7 mouse cellular contexts compared by ENCODE assay signal in genomic region chr14:50903973-50904827, GRCm38 (mm10). TPM values are rescaled to one million over a fixed set of nuclear protein-coding genes. Genes with fewer than 3 reads are reported as not detected.
DNase-seq lines count a peak whose midpoint lies in the region; ATAC-seq and TF ChIP-seq lines count a peak whose summit lies in the region.

No protein-coding gene starts in this region.

- no peak overlapping the region for H3K27ac ChIP-seq in ES-E14 (ENCODE audit: insufficient read depth, low read depth, low read length, poor library complexity, severe bottlenecking)
- H3K27ac ChIP-seq in heart, postnatal 0 days (ENCODE audit: low read depth), result no peak overlapping the region
- H3K27ac ChIP-seq in limb, embryonic 10.5 days, result peak overlapping the region; percentile 66; the same call in 1 of the 2 replicates
- peak overlapping the region; percentile 77 for H3K27ac ChIP-seq in midbrain, embryonic 10.5 days (replicated peaks)

- H3K9me3 ChIP-seq in ES-E14 (ENCODE audit: control insufficient read depth, insufficient read depth, low read depth, low read length), result no peaks in the 10 kb centered on the region
- H3K9me3 ChIP-seq in heart, postnatal 0 days (replicated peaks; ENCODE audit: control insufficient read depth, low read length), result no peaks in the 10 kb centered on the region
- no peaks in the 10 kb centered on the region for H3K9me3 ChIP-seq in limb, embryonic 10.5 days (replicated peaks)
- no peaks in the 10 kb centered on the region for H3K9me3 ChIP-seq in midbrain, embryonic 10.5 days (replicated peaks)

- TF ChIP-seq CTCF in heart, postnatal 0 days (IDR thresholded peaks at IDR 0.05; ENCODE audit: low read depth), result peak; percentile 38

- no peaks in the 10 kb centered on the region for H3K4me1 ChIP-seq in ES-E14 (ENCODE audit: control insufficient read depth in 2 of 2, insufficient read depth in 2 of 2, low read length in 2 of 2, poor library complexity in 1 of 2)
- H3K4me1 ChIP-seq in heart, postnatal 0 days (ENCODE audit: control insufficient read depth, insufficient read depth), result peaks cover 9% of the 10 kb centered on the region
- peaks cover 8% of the 10 kb centered on the region for H3K4me1 ChIP-seq in limb, embryonic 10.5 days
- peaks cover 9% of the 10 kb centered on the region for H3K4me1 ChIP-seq in midbrain, embryonic 10.5 days

- H3K27me3 ChIP-seq in heart, postnatal 0 days (ENCODE audit: control insufficient read depth, insufficient read depth, low read length), result no peaks in the 10 kb centered on the region
- H3K27me3 ChIP-seq in limb, embryonic 10.5 days (ENCODE audit: low read depth, poor library complexity, severe bottlenecking), result no peaks in the 10 kb centered on the region
- H3K27me3 ChIP-seq in midbrain, embryonic 10.5 days (ENCODE audit: low read depth, poor library complexity, severe bottlenecking), result no peaks in the 10 kb centered on the region

- H3K9ac ChIP-seq in ES-E14 (ENCODE audit: insufficient read depth, low read depth, low read length, poor library complexity, severe bottlenecking), result peak overlapping the region; percentile 60
- peak overlapping the region; percentile 18; the same call in 1 of the 2 replicates for H3K9ac ChIP-seq in heart, postnatal 0 days (replicated peaks; ENCODE audit: low read depth, low read length)

- peak overlapping the region; percentile 50 to 65 for H3K4me3 ChIP-seq in ES-E14 (ENCODE audit: insufficient read depth in 1 of 2, low read depth in 1 of 2, low read length in 2 of 2, poor library complexity in 1 of 2, severe bottlenecking in 1 of 2)
- peak overlapping the region; percentile 39 for H3K4me3 ChIP-seq in heart, postnatal 0 days (ENCODE audit: low read depth, low read length)
- H3K4me3 ChIP-seq in limb, embryonic 10.5 days, result peak overlapping the region; percentile 53
- peak overlapping the region; percentile 60 for H3K4me3 ChIP-seq in midbrain, embryonic 10.5 days

- no peak for TF ChIP-seq EP300 in heart, postnatal 0 days (IDR thresholded peaks at IDR 0.05; ENCODE audit: low read depth)

- H3K4me2 ChIP-seq in heart, postnatal 0 days (ENCODE audit: low read depth, low read length), result peak overlapping the region; percentile 63

- 5% methylated on average over 26 of the region's 26 CpGs for whole genome bisulfite sequencing in heart, postnatal 0 days
- WGBS in limb, embryonic 10.5 days, result 4% methylated on average over 26 of the region's 26 CpGs
- WGBS in midbrain, embryonic 10.5 days, result 2% methylated on average over 26 of the region's 26 CpGs

- DNase-seq in ES-E14 (ENCODE audit: low read depth, low spot score) (no peak), ZHBTc4 (ENCODE audit: low read depth, low spot score) (peak; percentile 38)
- DNase-seq in embryo, embryonic 9.5 days (ENCODE audit: extremely low spot score), result peak; percentile 74
- peak; percentile 48 for DNase-seq in heart, postnatal 0 days (ENCODE audit: low spot score)
- DNase-seq in limb, embryonic 10.5 days (ENCODE audit: low spot score), result peak; percentile 66
- peak; percentile 67 for DNase-seq in midbrain, embryonic 10.5 days (ENCODE audit: low spot score)

- peak; percentile 85 for ATAC-seq in heart, postnatal 0 days (ENCODE audit: insufficient read depth, low read depth)
- ATAC-seq in inflammation-experienced regulatory T-cells, adult 6 months, result no peak

- in situ Hi-C loops in ES-E14 (cut with MboI; ENCODE audit: low sequenced_read_pairs in 2 of 2, unreplicated experiment in 2 of 2), result no loop called here

- H3K36me3 ChIP-seq in ES-E14 (ENCODE audit: control insufficient read depth, insufficient read depth, low read length, poor library complexity, severe bottlenecking), result no peaks in the 10 kb centered on the region; the same call in 1 of the 2 replicates
- no peaks in the 10 kb centered on the region for H3K36me3 ChIP-seq in heart, postnatal 0 days (replicated peaks; ENCODE audit: control insufficient read depth, insufficient read depth, low read length)
- H3K36me3 ChIP-seq in limb, embryonic 10.5 days, result no peaks in the 10 kb centered on the region
- H3K36me3 ChIP-seq in midbrain, embryonic 10.5 days, result no peaks in the 10 kb centered on the region

TF ChIP-seq in ES-E14, 5 proteins besides CTCF, POLR2A, EP300 and RAD21:
- no peak for TF ChIP-seq CHD2 (IDR thresholded peaks at IDR 0.05; ENCODE audit: low read depth, low read length)
- TF ChIP-seq ZNF384 (IDR thresholded peaks at IDR 0.05; ENCODE audit: low read depth, low read length), result no peak
- TF ChIP-seq ZC3H11A (IDR thresholded peaks at IDR 0.05; ENCODE audit: borderline replicate concordance, low read depth, low read length), result no peak
- TF ChIP-seq HCFC1 (IDR thresholded peaks at IDR 0.05; ENCODE audit: borderline replicate concordance, insufficient read depth, low read length), result no peak
- TF ChIP-seq MAFK (IDR thresholded peaks at IDR 0.05; ENCODE audit: insufficient read depth, low read depth, low read length), result no peak

RNA-seq across cellular contexts. Expression of gene Klhl33, which starts 6.9 kb away (rescaled TPM):
- 0.09 and 0.32 TPM in 2 replicates for total RNA-seq in ES-E14 (2012; rRNA removed)
- total RNA-seq in heart, postnatal 0 days (2014; rRNA removed; ENCODE audit: low replicate concordance), result not detected in 2 replicates
- polyA plus RNA-seq in heart, postnatal 0 days (2015; fragmentation: Nextera tagmentation; extraction: Ambion mirVana), result 0.85 and 1.4 TPM in 2 replicates
- polyA plus RNA-seq in limb, embryonic 10.5 days (2016; fragmentation: Nextera tagmentation; extraction: Ambion mirVana), result 0.06 and 0.10 TPM in 2 replicates
- 0.12 and 0.14 TPM in 2 replicates for polyA plus RNA-seq in midbrain, embryonic 10.5 days (2016; fragmentation: Nextera tagmentation; extraction: Ambion mirVana)
- polyA plus RNA-seq in inflammation-experienced regulatory T-cells, adult 6 months (2017; shearing (Covaris generic)), result under 1 TPM in 2 of 3 experiments, not detected in 1; 0.09 to 0.13 TPM

RNA-seq across cellular contexts. Expression of gene Osgep, which starts 20.5 kb away (rescaled TPM):
- 19.1 and 34.9 TPM in 2 replicates for total RNA-seq in ES-E14 (2012; rRNA removed)
- total RNA-seq in heart, postnatal 0 days (2014; rRNA removed; ENCODE audit: low replicate concordance), result 81.8 and 106 TPM in 2 replicates
- 93.3 and 96.6 TPM in 2 replicates for polyA plus RNA-seq in heart, postnatal 0 days (2015; fragmentation: Nextera tagmentation; extraction: Ambion mirVana)
- polyA plus RNA-seq in limb, embryonic 10.5 days (2016; fragmentation: Nextera tagmentation; extraction: Ambion mirVana), result 179 and 201 TPM in 2 replicates
- polyA plus RNA-seq in midbrain, embryonic 10.5 days (2016; fragmentation: Nextera tagmentation; extraction: Ambion mirVana), result 192 TPM in 2 replicates
- polyA plus RNA-seq in inflammation-experienced regulatory T-cells, adult 6 months (2017; shearing (Covaris generic)), result 10 to 100 TPM; 68.7 to 77.3 (median 74.3) TPM

RNA-seq across cellular contexts. Expression of gene Apex1, which starts 20.6 kb away (rescaled TPM):
- 127 and 205 TPM in 2 replicates for total RNA-seq in ES-E14 (2012; rRNA removed)
- total RNA-seq in heart, postnatal 0 days (2014; rRNA removed; ENCODE audit: low replicate concordance), result 44.3 and 52.7 TPM in 2 replicates
- polyA plus RNA-seq in heart, postnatal 0 days (2015; fragmentation: Nextera tagmentation; extraction: Ambion mirVana), result 70.3 and 77.2 TPM in 2 replicates
- polyA plus RNA-seq in limb, embryonic 10.5 days (2016; fragmentation: Nextera tagmentation; extraction: Ambion mirVana), result 526 and 613 TPM in 2 replicates
- polyA plus RNA-seq in midbrain, embryonic 10.5 days (2016; fragmentation: Nextera tagmentation; extraction: Ambion mirVana), result 412 and 447 TPM in 2 replicates
- polyA plus RNA-seq in inflammation-experienced regulatory T-cells, adult 6 months (2017; shearing (Covaris generic)), result 100 to 1,000 TPM in 1 of 3 experiments, 10 to 100 TPM in 2; 54.2 to 100 (median 91.0) TPM

RNA-seq across cellular contexts. Expression of gene Pip4p1, which starts 26.5 kb away (rescaled TPM):
- total RNA-seq in ES-E14 (2012; rRNA removed), result 19.4 and 42.3 TPM in 2 replicates
- total RNA-seq in heart, postnatal 0 days (2014; rRNA removed; ENCODE audit: low replicate concordance), result 16.6 and 39.0 TPM in 2 replicates
- 20.4 and 24.8 TPM in 2 replicates for polyA plus RNA-seq in heart, postnatal 0 days (2015; fragmentation: Nextera tagmentation; extraction: Ambion mirVana)
- polyA plus RNA-seq in limb, embryonic 10.5 days (2016; fragmentation: Nextera tagmentation; extraction: Ambion mirVana), result 45.4 and 51.9 TPM in 2 replicates
- 50.4 and 55.6 TPM in 2 replicates for polyA plus RNA-seq in midbrain, embryonic 10.5 days (2016; fragmentation: Nextera tagmentation; extraction: Ambion mirVana)
- 1 to 10 TPM; 4.4 to 6.6 (median 4.8) TPM for polyA plus RNA-seq in inflammation-experienced regulatory T-cells, adult 6 months (2017; shearing (Covaris generic))

RNA-seq across cellular contexts. Expression of gene Pnp, which starts 26.7 kb away (rescaled TPM):
- 74.8 and 115 TPM in 2 replicates for total RNA-seq in ES-E14 (2012; rRNA removed)
- 15.7 and 22.3 TPM in 2 replicates for total RNA-seq in heart, postnatal 0 days (2014; rRNA removed; ENCODE audit: low replicate concordance)
- polyA plus RNA-seq in heart, postnatal 0 days (2015; fragmentation: Nextera tagmentation; extraction: Ambion mirVana), result 20.5 and 22.2 TPM in 2 replicates
- polyA plus RNA-seq in limb, embryonic 10.5 days (2016; fragmentation: Nextera tagmentation; extraction: Ambion mirVana), result 88.3 and 89.7 TPM in 2 replicates
- 73.9 and 85.1 TPM in 2 replicates for polyA plus RNA-seq in midbrain, embryonic 10.5 days (2016; fragmentation: Nextera tagmentation; extraction: Ambion mirVana)
- polyA plus RNA-seq in inflammation-experienced regulatory T-cells, adult 6 months (2017; shearing (Covaris generic)), result 10 to 100 TPM; 64.4 to 88.0 (median 67.9) TPM

Comparison
In these comparisons a context has a peak if more than half of its experiments do, and no peak if none do; other contexts are left out.
1. H3K27ac ChIP-seq: peak in limb, embryonic 10.5 days (single experiment) and midbrain, embryonic 10.5 days (single experiment); none in ES-E14 (single experiment) and heart, postnatal 0 days (single experiment).
2. Peak in every context shown above with its lines, with median percentiles within 50 percentile points of each other: H3K4me3 ChIP-seq.